Mouse (Mus musculus): ENCODE measurements around the gene Cacnb4.

DNA sequence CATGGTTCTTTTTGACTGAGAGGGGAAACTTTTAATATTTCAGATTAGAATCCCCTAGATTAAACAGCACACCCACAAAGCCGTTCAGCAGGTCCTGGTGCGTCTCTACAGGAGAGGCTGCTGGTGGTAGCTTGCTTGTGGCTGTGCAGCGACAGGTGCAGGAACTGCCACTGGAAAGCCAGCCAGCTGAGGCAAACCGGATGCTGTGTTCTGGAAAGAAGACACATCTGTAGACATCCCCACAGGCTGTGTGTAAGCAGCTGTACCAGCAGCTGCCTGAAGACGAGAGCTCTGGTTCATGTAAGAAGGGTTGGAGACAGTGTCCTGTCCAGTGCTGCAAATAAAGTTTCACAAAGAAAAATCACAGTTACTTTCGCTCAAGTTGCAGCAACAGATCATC is 18.0 kb upstream of the Cacnb4 start:
- TF ChIP-seq FLI1 (IDR thresholded peaks at IDR 0.05; ENCODE audit: low read length) (no peak), GATA1 (IDR thresholded peaks at IDR 0.05; ENCODE audit: borderline replicate concordance, low read length) (no peak)

Data from megakaryocyte, embryonic 14.5 days (primary cell).